Mouse (Mus musculus) heart, postnatal 25 days (tissue): ENCODE measurements around the gene Trim11. TPM values are rescaled to one million over a fixed set of nuclear protein-coding genes. Genes with fewer than 3 reads are reported as not detected.

Experiments used
- DNase-seq: peaks from one replicate; pipeline ENCODE4 v3.0.0; 2022; ENCODE audit warnings: low spot score
- intact Hi-C: fragments of 180-260 bp; cut with DNase I; formaldehyde crosslinking; loops from one replicate; pipeline ENCODE4 v1.15.1; 2025
- total RNA-seq, 2 experiments: library from RNA; stranded (reverse); gene quantifications; 2 replicates each; pipeline ENCODE4 v1.2.3; 2021

Gene Trim11
- total RNA-seq, 2 experiments from 2014 or later, result 14.8 to 15.5 TPM

GRCm38 (mm10) chr11:58978706-58979030 lies 775 bp downstream of the Trim11 start:
- intact Hi-C loops, result no loop called here
- DNase-seq, result no peak

- DNase-seq, result no peak
- intact Hi-C loops, result no loop called here
These were observed 1.3 kb downstream of the Trim11 start for GRCm38 (mm10) chr11:58979183-58979582.

- no peak for DNase-seq
- intact Hi-C loops, result no loop called here
These were observed 1.8 kb downstream of the Trim11 start for GRCm38 (mm10) chr11:58979661-58980060.

GRCm38 (mm10) chr11:58980381-58980990 lies 2.6 kb downstream of the Trim11 start:
- intact Hi-C loops, result no loop called here
- no peak for DNase-seq

- intact Hi-C loops, result no loop called here
- no peak for DNase-seq
These were observed 3.9 kb downstream of the Trim11 start for GRCm38 (mm10) chr11:58981541-58982447.

GRCm38 (mm10) chr11:58982471-58983097 lies 4.7 kb downstream of the Trim11 start:
- DNase-seq, result no peak
- intact Hi-C loops, result no loop called here

- intact Hi-C loops, result no loop called here
- no peak for DNase-seq
These were observed 5.9 kb downstream of the Trim11 start for GRCm38 (mm10) chr11:58983691-58984341.

GRCm38 (mm10) chr11:58984657-58985056 lies 6.8 kb downstream of the Trim11 start:
- intact Hi-C loops, result no loop called here
- no peak for DNase-seq

GRCm38 (mm10) chr11:58985299-58985917 lies 7.5 kb downstream of the Trim11 start:
- no peak for DNase-seq
- intact Hi-C loops, result no loop called here

- intact Hi-C loops, result no loop called here
- DNase-seq, result no peak
These were observed 11.3 kb downstream of the Trim11 start for GRCm38 (mm10) chr11:58989166-58989565.

GRCm38 (mm10) chr11:58990141-58990540 lies 12.2 kb downstream of the Trim11 start:
- no peak for DNase-seq
- intact Hi-C loops, result no loop called here

- intact Hi-C loops, result no loop called here
- DNase-seq, result no peak
These were observed 12.9 kb downstream of the Trim11 start for GRCm38 (mm10) chr11:58990794-58991193.

- intact Hi-C loops, result no loop called here
- no peak for DNase-seq
These were observed 14.0 kb downstream of the Trim11 start for GRCm38 (mm10) chr11:58991911-58992310.

- intact Hi-C loops, result no loop called here
- no peak for DNase-seq
These were observed 15.3 kb downstream of the Trim11 start for GRCm38 (mm10) chr11:58993091-58993670.

- intact Hi-C loops, result no loop called here
- no peak for DNase-seq
These were observed 16.5 kb downstream of the Trim11 start for GRCm38 (mm10) chr11:58994337-58994826.

GRCm38 (mm10) chr11:58995061-58995806 lies 17.3 kb downstream of the Trim11 start:
- DNase-seq, result no peak
- intact Hi-C loops, result no loop called here

GRCm38 (mm10) chr11:58995807-58996370 lies 18.0 kb downstream of the Trim11 start:
- DNase-seq, result no peak
- intact Hi-C loops, result no loop called here

GRCm38 (mm10) chr11:58997541-58997940 lies 19.6 kb downstream of the Trim11 start:
- no peak for DNase-seq

GRCm38 (mm10) chr11:58999158-58999557 lies 21.3 kb downstream of the Trim11 start:
- intact Hi-C loops, result no loop called here
- DNase-seq, result peak; percentile 66

More at GRCm38 (mm10) chr11:58997541-58997940, 19.6 kb downstream of the Trim11 start:
- intact Hi-C loops, result no loop called here
